Mouse (Mus musculus) olfactory bulb, adult 2 months (tissue): ENCODE data around the gene Mn1.

Experiments
- CTCF ChIP-seq: fragments of 200-500 bp; IDR thresholded peaks from 2 replicates; pipeline ENCODE4 v1.5.1; 2012; ENCODE audit warnings: low read depth, mild to moderate bottlenecking, low read length, moderate library complexity; ENCODE audit not compliant: insufficient read depth
- POLR2A ChIP-seq: fragments of 200-500 bp; IDR thresholded peaks from 2 replicates; pipeline ENCODE4 v1.6.1; 2012; ENCODE audit warnings: mild to moderate bottlenecking, low read depth, low read length, moderate library complexity; ENCODE audit not compliant: insufficient read depth

DNA sequence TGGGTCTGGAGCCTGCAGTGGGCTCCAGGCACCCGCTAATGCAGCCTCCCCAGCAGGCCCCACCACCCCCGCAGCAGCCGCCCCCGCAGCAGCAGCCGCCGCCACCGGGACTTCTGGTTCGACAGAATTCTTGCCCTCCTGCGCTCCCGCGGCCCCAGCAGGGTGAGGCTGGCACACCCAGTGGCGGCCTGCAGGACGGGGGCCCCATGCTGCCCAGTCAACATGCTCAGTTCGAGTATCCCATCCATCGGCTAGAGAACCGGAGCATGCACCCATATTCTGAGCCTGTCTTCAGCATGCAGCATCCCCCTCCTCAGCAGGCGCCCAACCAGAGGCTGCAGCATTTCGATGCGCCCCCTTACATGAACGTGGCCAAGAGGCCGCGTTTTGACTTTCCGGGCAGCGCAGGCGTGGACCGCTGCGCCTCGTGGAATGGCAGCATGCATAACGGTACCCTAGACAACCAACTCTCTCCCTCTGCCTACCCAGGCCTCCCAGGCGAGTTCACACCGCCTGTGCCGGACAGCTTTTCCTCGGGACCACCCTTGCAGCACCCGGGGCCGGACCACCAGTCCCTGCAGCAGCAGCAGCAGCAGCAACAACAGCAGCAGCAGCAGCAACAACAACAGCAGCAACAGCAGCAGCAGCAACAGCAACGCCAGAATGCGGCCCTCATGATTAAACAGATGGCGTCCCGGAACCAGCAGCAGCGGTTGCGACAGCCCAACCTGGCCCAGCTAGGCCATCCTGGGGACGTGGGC is 2.1 kb downstream of the Mn1 start:
- TF ChIP-seq CTCF (no peak), POLR2A (no peak)
